Mouse (Mus musculus): ENCODE results near the gene Nek7. TPM values are rescaled to one million over a fixed set of nuclear protein-coding genes. Genes with fewer than 3 reads are reported as not detected.

Nek7 gene
- polyA plus RNA-seq, 1 experiment from 2014 or later = 39.4 TPM

DNA sequence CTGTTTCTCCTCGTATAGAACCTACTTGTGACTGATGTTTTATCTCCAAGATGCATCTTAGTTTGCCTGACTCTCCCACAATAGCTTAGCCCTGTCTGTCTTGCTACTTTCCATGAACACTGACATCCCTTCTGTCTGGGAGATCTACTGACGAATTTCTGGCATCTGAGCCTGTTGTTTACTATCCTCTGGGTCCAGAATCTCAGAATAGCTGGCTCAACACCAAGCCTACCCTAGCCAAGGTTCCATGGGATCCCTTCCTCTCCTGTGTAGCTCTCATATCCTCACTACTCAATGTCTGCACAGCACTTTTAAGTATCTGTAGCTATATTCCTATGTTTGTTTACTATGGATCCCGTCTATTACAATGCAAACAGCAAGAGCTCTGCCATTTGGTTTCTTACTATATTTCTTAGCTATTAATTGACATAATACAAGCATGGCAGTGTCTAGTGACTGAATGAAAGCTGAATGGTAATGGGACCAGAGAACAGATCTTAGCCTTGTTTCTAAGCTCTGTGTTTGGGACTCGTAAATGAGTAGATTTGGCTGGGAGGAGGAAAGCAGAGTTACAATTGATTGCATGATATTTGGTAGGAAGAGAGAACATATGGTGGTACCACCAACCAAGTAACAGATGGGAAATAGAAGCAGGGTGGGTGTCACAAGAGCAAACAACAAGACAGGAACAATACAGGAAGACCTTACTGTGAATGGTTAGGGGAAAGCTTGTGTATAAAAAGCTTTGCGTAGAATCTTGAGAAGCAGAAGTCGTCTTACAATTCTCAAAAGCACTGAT lies 51.3 kb downstream of the Nek7 start:
- H3K4me2 ChIP-seq = no peak overlapping the region
- no peak overlapping the region for H3K4me3 ChIP-seq
- H3K27me3 ChIP-seq (replicated peaks) = no peaks in the 10 kb centered on the region
- H3K9me3 ChIP-seq = no peaks in the 10 kb centered on the region
- 84% methylated on average over 6 of the region's 6 CpGs for WGBS
- no peak overlapping the region for H3K27ac ChIP-seq (replicated peaks)
- ATAC-seq (ENCODE audit: extremely low read depth, insufficient number of reproducible peaks, low FRiP score, low TSS enrichment) = no peak
- no peak overlapping the region for H3K9ac ChIP-seq
- peaks cover 33% of the 10 kb centered on the region for H3K4me1 ChIP-seq
- H3K36me3 ChIP-seq = no peaks in the 10 kb centered on the region

DNA sequence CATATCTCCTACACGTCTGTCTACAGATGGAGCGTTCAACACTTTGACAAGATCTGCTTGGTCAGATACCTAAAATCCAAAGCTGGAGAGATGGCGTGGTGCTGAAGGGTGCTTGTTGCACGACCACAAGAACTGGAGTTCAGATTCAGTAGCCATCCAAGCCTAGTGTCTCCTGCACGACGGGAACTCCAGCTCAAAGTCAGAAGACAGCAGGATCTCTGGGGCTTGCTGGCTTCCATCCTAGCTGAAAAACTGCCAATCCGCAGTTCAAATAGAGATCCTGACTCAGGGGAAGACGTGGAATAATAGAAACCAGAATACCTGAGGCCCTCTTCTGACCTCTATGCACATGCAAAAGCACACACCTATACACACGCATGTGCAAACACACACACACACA lies 52.0 kb downstream of the Nek7 start:
- no peak overlapping the region for H3K27ac ChIP-seq (replicated peaks)
- H3K9me3 ChIP-seq = no peaks in the 10 kb centered on the region
- ATAC-seq (ENCODE audit: extremely low read depth, insufficient number of reproducible peaks, low FRiP score, low TSS enrichment) = no peak
- H3K4me3 ChIP-seq = no peak overlapping the region
- WGBS = 79% methylated on average over 9 of the region's 9 CpGs
- H3K4me2 ChIP-seq = no peak overlapping the region
- H3K36me3 ChIP-seq = no peaks in the 10 kb centered on the region
- peaks cover 33% of the 10 kb centered on the region for H3K4me1 ChIP-seq
- no peaks in the 10 kb centered on the region for H3K27me3 ChIP-seq (replicated peaks)
- H3K9ac ChIP-seq = no peak overlapping the region

DNA sequence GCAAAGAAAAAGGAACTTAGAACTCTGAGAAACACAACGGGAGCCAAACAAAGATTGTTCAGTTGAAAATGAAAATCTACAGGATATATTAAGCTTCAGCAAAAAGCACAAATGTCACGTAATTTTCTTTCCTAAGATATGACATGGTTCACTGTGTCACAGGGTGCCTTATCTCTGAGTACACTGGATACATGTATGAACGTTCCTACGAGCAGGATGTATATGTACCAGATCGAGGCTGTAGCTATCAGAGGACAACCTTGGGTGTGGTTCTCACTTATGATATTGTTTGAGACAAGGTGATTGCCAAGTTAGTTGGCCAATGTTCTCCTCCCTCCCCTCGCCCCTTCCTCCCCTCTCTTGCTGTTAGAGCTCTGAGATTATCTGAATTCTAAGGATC lies 55.3 kb downstream of the Nek7 start:
- Histone ChIP-seq H3K27ac (replicated peaks) (no peak overlapping the region), H3K36me3 (0 out of 2 replicates have a peak, but pooled peaks cover 11% of the 10 kb centered on the region), H3K27me3 (replicated peaks) (no peaks in the 10 kb centered on the region), H3K4me1 (0 out of 2 replicates have a peak, but pooled peaks cover 14% of the 10 kb centered on the region), H3K9me3 (no peaks in the 10 kb centered on the region), H3K4me2 (no peak overlapping the region), H3K4me3 (no peak overlapping the region), H3K9ac (no peak overlapping the region)
- ATAC-seq (ENCODE audit: extremely low read depth, insufficient number of reproducible peaks, low FRiP score, low TSS enrichment) = no peak
- WGBS = 77% methylated on average over 6 of the region's 6 CpGs

DNA sequence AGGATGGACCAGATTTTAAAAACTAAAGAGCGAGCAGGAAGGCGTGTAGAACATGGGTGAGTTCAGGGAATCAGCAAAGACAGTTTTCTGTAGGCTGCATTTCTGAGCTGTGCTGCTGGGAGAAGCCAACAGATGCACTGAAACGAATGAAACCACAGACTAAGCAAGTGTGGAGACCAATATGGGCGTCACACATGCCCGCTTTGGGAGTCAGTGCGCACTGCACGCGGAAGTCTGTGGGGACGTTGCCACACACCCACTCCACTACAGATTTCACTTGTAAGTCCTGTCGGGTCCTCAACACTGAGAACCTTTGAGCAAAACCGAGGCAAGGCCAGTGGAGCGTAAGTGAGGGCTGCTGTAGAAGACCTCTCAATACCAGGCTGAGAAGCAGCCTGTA lies 59.2 kb downstream of the Nek7 start:
- Histone ChIP-seq H3K27ac (replicated peaks) (no peak overlapping the region), H3K4me2 (no peak overlapping the region), H3K4me3 (no peak overlapping the region), H3K4me1 (0 out of 2 replicates have a peak, but pooled peaks cover 8% of the 10 kb centered on the region), H3K9me3 (no peaks in the 10 kb centered on the region), H3K36me3 (0 out of 2 replicates have a peak, but pooled peaks cover 11% of the 10 kb centered on the region), H3K9ac (no peak overlapping the region), H3K27me3 (replicated peaks) (no peaks in the 10 kb centered on the region)
- no peak for ATAC-seq (ENCODE audit: extremely low read depth, insufficient number of reproducible peaks, low FRiP score, low TSS enrichment)
- WGBS = 88% methylated on average over 12 of the region's 12 CpGs

DNA sequence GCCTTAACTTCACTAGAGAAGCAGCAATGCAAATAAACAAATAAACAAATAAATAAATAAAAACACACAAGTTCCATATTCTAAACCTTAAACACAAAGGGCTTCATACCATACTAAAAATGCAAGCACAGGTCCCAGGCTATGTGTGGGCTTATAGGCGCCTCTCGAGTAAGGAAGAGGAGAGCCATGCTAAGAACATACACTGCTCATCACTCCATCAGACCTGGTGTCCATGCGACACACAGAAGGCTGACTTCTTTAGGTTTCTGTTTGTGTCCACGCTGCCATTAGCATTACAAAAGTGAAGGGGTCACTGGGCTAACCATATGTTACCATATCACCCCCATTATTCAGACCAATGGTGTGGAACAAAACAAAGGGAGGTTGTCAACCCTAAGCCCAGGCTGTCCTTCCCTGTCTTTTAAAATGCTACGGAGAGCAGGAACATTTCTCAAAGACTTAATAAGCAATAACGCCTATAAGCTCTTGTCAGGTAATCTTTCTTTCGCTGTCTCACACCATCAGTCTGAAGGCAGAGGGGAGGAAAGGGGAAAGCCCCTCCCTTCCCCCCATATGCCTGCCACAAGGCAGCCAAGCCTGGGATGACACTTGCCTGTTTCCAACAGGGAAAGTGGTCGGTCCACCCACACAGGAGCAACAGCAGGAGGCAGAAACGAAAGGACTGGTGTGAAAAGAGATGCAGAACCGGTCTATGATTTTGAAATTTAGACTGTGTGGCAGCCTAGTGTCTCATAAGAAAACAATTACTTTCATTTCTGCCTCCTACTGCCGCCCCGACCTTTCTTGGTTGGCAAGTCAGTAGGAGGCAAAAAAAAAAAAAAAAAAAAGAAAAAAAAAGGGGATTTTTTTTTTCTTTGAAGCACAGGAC lies 60.5 kb downstream of the Nek7 start:
- ATAC-seq (ENCODE audit: extremely low read depth, insufficient number of reproducible peaks, low FRiP score, low TSS enrichment) = no peak
- Histone ChIP-seq H3K9me3 (0 out of 2 replicates have a peak, but pooled peaks cover 3% of the 10 kb centered on the region), H3K27me3 (replicated peaks) (no peaks in the 10 kb centered on the region), H3K36me3 (peaks cover 14% of the 10 kb centered on the region), H3K4me1 (0 out of 2 replicates have a peak, but pooled peaks cover 3% of the 10 kb centered on the region), H3K9ac (no peak overlapping the region), H3K4me2 (no peak overlapping the region), H3K27ac (replicated peaks) (no peak overlapping the region), H3K4me3 (no peak overlapping the region)
- WGBS = 67% methylated on average over 12 of the region's 12 CpGs

DNA sequence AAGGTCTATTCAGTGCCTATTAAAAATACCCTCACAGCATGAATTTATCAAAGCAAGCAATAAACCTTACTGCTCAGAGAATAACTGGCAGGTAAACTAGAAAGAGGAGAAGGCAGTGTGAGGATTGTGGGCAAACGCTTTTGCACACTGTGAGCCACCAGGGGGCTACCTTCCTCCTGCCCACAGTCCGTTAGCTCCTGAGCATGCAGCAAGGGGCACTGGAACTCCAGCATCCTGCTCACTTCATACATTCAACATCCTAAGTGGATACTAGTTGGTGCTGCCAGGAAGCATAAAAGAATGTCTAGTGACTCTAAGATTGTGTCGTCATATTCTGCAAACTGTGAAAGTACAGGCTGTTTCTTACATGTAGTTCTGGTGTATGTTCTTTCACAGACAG lies 61.6 kb downstream of the Nek7 start:
- Histone ChIP-seq H3K4me2 (no peak overlapping the region), H3K4me1 (0 out of 2 replicates have a peak, but pooled peaks cover 3% of the 10 kb centered on the region), H3K36me3 (peaks cover 20% of the 10 kb centered on the region), H3K4me3 (no peak overlapping the region), H3K27me3 (replicated peaks) (no peaks in the 10 kb centered on the region), H3K27ac (replicated peaks) (no peak overlapping the region), H3K9me3 (0 out of 2 replicates have a peak, but pooled peaks cover 3% of the 10 kb centered on the region), H3K9ac (no peak overlapping the region)
- no peak for ATAC-seq (ENCODE audit: extremely low read depth, insufficient number of reproducible peaks, low FRiP score, low TSS enrichment)
- 72% methylated on average over 3 of the region's 3 CpGs for WGBS

DNA sequence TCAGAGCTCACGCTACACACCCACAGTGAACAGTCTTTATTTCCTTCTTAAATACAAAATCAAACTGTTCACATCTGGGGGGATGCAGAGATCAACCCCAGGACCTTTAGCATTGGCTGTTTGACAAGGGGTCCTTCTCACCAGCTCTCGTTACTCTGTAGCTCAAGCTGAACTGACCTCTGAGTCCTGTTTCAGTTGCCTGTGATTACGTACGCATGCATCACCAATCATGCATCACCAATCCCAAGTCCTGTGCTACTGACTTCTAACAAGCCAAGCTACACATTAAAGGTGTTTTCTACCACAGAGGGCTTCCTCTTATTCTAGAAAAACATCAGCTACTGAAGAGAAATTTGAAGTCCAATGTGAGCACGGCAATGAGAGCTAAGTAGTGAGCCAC lies 65.0 kb downstream of the Nek7 start:
- Histone ChIP-seq H3K27me3 (replicated peaks) (no peaks in the 10 kb centered on the region), H3K4me3 (no peak overlapping the region), H3K27ac (replicated peaks) (no peak overlapping the region), H3K9me3 (0 out of 2 replicates have a peak, but pooled peaks cover 3% of the 10 kb centered on the region), H3K36me3 (peaks cover 12% of the 10 kb centered on the region), H3K4me1 (peaks cover 12% of the 10 kb centered on the region), H3K9ac (no peak overlapping the region), H3K4me2 (no peak overlapping the region)
- ATAC-seq (ENCODE audit: extremely low read depth, insufficient number of reproducible peaks, low FRiP score, low TSS enrichment) = no peak
- 91% methylated on average over 5 of the region's 5 CpGs for WGBS

DNA sequence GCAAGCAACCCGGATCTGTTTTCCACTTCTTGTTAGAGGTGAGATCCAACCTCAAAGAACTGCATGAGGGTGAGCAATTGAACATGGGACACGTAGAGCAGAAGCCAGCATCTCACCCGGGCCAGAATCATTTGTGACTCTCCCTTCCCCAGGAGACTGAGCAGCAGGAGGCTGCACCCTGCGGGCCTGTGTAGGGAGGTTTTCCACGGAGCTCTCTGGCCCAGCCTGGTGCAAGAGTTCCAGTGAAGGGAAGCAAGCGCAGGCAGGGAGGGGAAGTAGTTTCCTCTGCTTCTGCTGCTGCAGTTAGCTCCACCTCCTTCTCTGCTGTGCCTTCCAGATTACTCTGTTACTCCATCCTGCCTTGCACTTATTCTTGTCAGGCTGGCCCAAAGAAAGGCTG lies 69.8 kb downstream of the Nek7 start:
- H3K27me3 ChIP-seq (replicated peaks) = no peaks in the 10 kb centered on the region
- H3K9ac ChIP-seq = no peak overlapping the region; the same call in 1 of the 2 replicates
- no peak for ATAC-seq (ENCODE audit: extremely low read depth, insufficient number of reproducible peaks, low FRiP score, low TSS enrichment)
- H3K36me3 ChIP-seq = peaks cover 12% of the 10 kb centered on the region
- 0 out of 2 replicates have a peak, but pooled peaks cover 3% of the 10 kb centered on the region for H3K9me3 ChIP-seq
- H3K27ac ChIP-seq (replicated peaks) = peak overlapping the region; percentile 39; the same call in 1 of the 2 replicates
- H3K4me2 ChIP-seq = peak overlapping the region; percentile 46
- no peak overlapping the region for H3K4me3 ChIP-seq
- H3K4me1 ChIP-seq = peaks cover 13% of the 10 kb centered on the region
- 31% methylated on average over 6 of the region's 6 CpGs for WGBS

DNA sequence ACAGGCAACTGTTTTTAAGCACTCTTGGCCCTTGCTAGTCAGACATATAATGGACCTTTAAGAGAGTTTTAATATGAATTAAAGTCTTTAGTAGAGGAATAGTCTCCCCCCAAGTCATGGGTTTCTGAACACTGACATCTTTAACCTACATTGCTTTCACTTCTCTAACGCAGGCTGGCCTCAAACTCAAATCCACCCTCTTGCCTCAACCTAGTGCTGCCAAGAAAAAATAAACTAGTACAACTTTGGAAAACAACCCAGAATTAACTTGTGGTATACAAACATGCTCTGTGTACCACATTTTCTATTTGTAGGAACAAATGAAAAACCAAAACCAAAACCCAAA lies 77.8 kb downstream of the Nek7 start:
- no peak overlapping the region for H3K4me3 ChIP-seq
- no peak overlapping the region for H3K27ac ChIP-seq (replicated peaks)
- no peak for ATAC-seq (ENCODE audit: extremely low read depth, insufficient number of reproducible peaks, low FRiP score, low TSS enrichment)
- H3K27me3 ChIP-seq (replicated peaks) = no peaks in the 10 kb centered on the region
- WGBS = 89% methylated on average over 1 of the region's 1 CpGs
- 0 out of 2 replicates have a peak, but pooled peaks cover 3% of the 10 kb centered on the region for H3K4me1 ChIP-seq
- H3K9me3 ChIP-seq = no peaks in the 10 kb centered on the region
- no peak overlapping the region for H3K9ac ChIP-seq
- no peak overlapping the region for H3K4me2 ChIP-seq
- peaks cover 3% of the 10 kb centered on the region; the same call in 1 of the 2 replicates for H3K36me3 ChIP-seq

DNA sequence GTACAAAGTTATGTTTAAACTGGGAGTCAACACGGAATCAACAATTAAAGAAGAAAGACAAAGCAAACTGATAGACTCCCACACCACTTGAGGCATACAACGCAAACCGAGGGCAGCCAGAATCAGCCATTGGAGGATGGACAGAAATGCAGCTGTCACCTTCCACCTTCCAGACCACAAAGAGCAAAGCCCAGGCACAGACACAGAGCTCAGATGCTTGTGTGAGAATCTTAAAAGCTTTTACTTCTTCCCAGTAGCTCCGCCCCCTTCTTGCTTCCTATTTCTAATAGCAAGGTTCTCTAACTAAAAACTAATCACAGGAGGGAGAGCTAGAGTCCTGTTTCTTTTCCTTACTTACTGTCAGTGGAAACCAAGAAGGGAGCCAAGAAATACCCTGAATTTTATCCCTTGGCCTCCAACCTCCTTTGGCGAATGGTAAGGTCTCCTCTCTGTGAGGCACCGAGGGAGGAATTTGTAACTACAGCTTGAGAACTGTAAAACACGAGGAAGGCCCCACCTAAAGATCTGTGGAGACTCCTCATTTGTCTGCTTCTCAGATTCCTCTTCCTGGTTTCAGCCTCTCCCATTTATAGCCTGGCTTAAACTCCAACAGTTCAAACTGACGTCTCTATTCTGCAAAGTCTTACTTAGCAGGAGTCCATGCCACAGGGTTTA lies 78.3 kb downstream of the Nek7 start:
- ATAC-seq (ENCODE audit: extremely low read depth, insufficient number of reproducible peaks, low FRiP score, low TSS enrichment) = no peak; the same call in 1 of the 2 replicates
- no peak overlapping the region for H3K9ac ChIP-seq
- H3K36me3 ChIP-seq = peaks cover 3% of the 10 kb centered on the region; the same call in 1 of the 2 replicates
- H3K4me2 ChIP-seq = no peak overlapping the region
- no peak overlapping the region for H3K4me3 ChIP-seq
- H3K27me3 ChIP-seq (replicated peaks) = no peaks in the 10 kb centered on the region
- WGBS = 64% methylated on average over 8 of the region's 8 CpGs
- no peak overlapping the region for H3K27ac ChIP-seq (replicated peaks)
- H3K4me1 ChIP-seq = peaks cover 5% of the 10 kb centered on the region
- no peaks in the 10 kb centered on the region for H3K9me3 ChIP-seq

DNA sequence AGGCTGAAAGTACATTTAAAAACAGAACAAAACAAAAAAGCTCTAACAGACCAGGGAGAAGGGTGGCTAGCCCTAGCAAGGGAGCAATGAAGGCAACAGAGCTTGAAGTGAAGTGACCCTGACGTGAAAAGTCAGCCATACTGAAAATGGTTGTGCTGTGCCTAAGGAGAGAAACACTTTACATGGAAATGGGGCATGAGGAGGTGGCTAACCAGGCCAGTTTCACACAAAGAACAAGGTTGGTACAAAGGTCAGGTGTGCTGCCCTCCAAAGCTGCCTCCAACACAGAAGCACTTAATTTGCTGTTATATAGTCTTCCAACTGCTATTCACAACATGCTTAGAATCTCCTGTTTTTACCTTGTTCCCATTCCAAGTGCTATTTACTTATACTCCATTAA lies 80.2 kb downstream of the Nek7 start:
- Histone ChIP-seq H3K27me3 (replicated peaks) (no peaks in the 10 kb centered on the region), H3K36me3 (peaks cover 3% of the 10 kb centered on the region; the same call in 1 of the 2 replicates), H3K27ac (replicated peaks) (no peak overlapping the region), H3K4me3 (no peak overlapping the region), H3K4me1 (peaks cover 14% of the 10 kb centered on the region), H3K9me3 (no peaks in the 10 kb centered on the region), H3K9ac (no peak overlapping the region), H3K4me2 (no peak overlapping the region)
- no peak for ATAC-seq (ENCODE audit: extremely low read depth, insufficient number of reproducible peaks, low FRiP score, low TSS enrichment)
- 60% methylated on average over 1 of the region's 1 CpGs for WGBS
